ENCODE assay signal across 8 mouse cellular contexts in the genomic region with DNA sequence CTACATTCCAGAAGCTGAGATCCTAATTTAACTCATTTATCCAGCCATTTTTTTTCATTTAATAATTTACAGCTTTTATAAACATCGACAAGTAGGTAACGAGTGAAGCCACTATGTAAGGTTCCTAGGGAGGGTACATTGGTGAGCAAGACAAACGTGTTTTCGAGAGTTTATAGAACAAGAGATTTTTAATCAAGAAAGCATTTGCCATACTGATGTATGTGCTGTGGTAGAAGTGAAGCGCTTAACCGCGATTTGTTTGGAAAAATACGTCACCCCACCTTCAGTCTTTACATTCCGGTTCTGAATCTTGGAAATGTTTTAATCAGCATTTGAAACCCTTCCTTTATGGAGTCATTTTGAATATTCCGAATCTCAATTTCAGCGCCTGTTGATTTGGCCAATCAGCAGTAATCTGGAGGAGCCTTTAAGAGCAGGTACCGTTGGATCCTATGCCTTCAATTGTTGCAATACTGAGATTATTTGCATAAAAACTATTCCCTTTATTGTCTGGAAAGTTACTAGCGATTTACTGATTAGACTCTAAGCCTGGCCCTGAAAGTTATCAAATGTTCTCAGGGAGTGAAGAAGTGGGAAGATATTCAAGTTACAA. TPM values are rescaled to one million over a fixed set of nuclear protein-coding genes. Genes with fewer than 3 reads are reported as not detected.
DNase-seq lines count a peak whose midpoint lies in the region; ATAC-seq and TF ChIP-seq lines count a peak whose summit lies in the region.

No protein-coding gene starts in this region.

- WGBS in lung, embryonic 14.5 days, result 2% methylated on average over 13 of the region's 13 CpGs
- 2% methylated on average over 13 of the region's 13 CpGs for WGBS in heart, postnatal 0 days
- 4% methylated on average over 13 of the region's 13 CpGs for WGBS in midbrain, embryonic 11.5 days

- H3K4me1 ChIP-seq in lung, embryonic 14.5 days (ENCODE audit: insufficient read depth), result no peaks in the 10 kb centered on the region; the same call in none of the 2 replicates
- H3K4me1 ChIP-seq in heart, postnatal 0 days (ENCODE audit: control insufficient read depth, insufficient read depth), result peaks cover 29% of the 10 kb centered on the region
- no peaks in the 10 kb centered on the region for H3K4me1 ChIP-seq in midbrain, embryonic 11.5 days (ENCODE audit: control insufficient read depth, insufficient read depth, low read length)

- TF ChIP-seq CTCF in lung, embryonic 14.5 days (IDR thresholded peaks at IDR 0.05; ENCODE audit: low read depth), result no peak
- no peak for TF ChIP-seq CTCF in heart, postnatal 0 days (IDR thresholded peaks at IDR 0.05; ENCODE audit: low read depth)

- no peaks in the 10 kb centered on the region for H3K9me3 ChIP-seq in lung, embryonic 14.5 days (ENCODE audit: low read depth, low read length)
- no peaks in the 10 kb centered on the region for H3K9me3 ChIP-seq in heart, postnatal 0 days (replicated peaks; ENCODE audit: control insufficient read depth, low read length)
- no peaks in the 10 kb centered on the region for H3K9me3 ChIP-seq in midbrain, embryonic 11.5 days (ENCODE audit: control insufficient read depth, low read length)

- peak overlapping the region; percentile 81 for H3K4me3 ChIP-seq in lung, embryonic 14.5 days (ENCODE audit: low read depth, low read length)
- H3K4me3 ChIP-seq in heart, postnatal 0 days (ENCODE audit: low read depth, low read length), result peak overlapping the region; percentile 90
- H3K4me3 ChIP-seq in midbrain, embryonic 11.5 days (ENCODE audit: low read depth, low read length), result peak overlapping the region; percentile 67

- 0 out of 2 replicates have a peak, but pooled peaks cover 9% of the 10 kb centered on the region for H3K36me3 ChIP-seq in lung, embryonic 14.5 days (ENCODE audit: insufficient read depth)
- H3K36me3 ChIP-seq in heart, postnatal 0 days (replicated peaks; ENCODE audit: control insufficient read depth, insufficient read depth, low read length), result no peaks in the 10 kb centered on the region
- 0 out of 2 replicates have a peak, but pooled peaks cover 3% of the 10 kb centered on the region for H3K36me3 ChIP-seq in midbrain, embryonic 11.5 days (ENCODE audit: control insufficient read depth, insufficient read depth, low read length)

- peak overlapping the region; percentile 79 for H3K4me2 ChIP-seq in lung, embryonic 14.5 days
- H3K4me2 ChIP-seq in heart, postnatal 0 days (ENCODE audit: low read depth, low read length), result peak overlapping the region; percentile 76
- H3K4me2 ChIP-seq in midbrain, embryonic 11.5 days, result peak overlapping the region; percentile 35

- peak overlapping the region; percentile 86; the same call in 1 of the 2 replicates for H3K27ac ChIP-seq in lung, embryonic 14.5 days (ENCODE audit: low read depth)
- peak overlapping the region; percentile 78 for H3K27ac ChIP-seq in heart, postnatal 0 days (ENCODE audit: low read depth)
- peak overlapping the region; percentile 70; the same call in 1 of the 2 replicates for H3K27ac ChIP-seq in midbrain, embryonic 11.5 days (ENCODE audit: low read depth, low read length)

- H3K9ac ChIP-seq in lung, embryonic 14.5 days, result peak overlapping the region; percentile 87
- peak overlapping the region; percentile 73 for H3K9ac ChIP-seq in heart, postnatal 0 days (replicated peaks; ENCODE audit: low read depth, low read length)
- peak overlapping the region; percentile 84 for H3K9ac ChIP-seq in midbrain, embryonic 11.5 days (ENCODE audit: low read length)

- no peak for ATAC-seq in lung, embryonic 14.5 days (ENCODE audit: insufficient read depth)
- ATAC-seq in heart, postnatal 0 days (ENCODE audit: insufficient read depth, low read depth), result no peak
- ATAC-seq in midbrain, embryonic 11.5 days (ENCODE audit: low FRiP score), result no peak

- H3K27me3 ChIP-seq in lung, embryonic 14.5 days (ENCODE audit: insufficient read depth, low read length), result no peaks in the 10 kb centered on the region
- H3K27me3 ChIP-seq in heart, postnatal 0 days (ENCODE audit: control insufficient read depth, insufficient read depth, low read length), result no peaks in the 10 kb centered on the region
- H3K27me3 ChIP-seq in midbrain, embryonic 11.5 days (ENCODE audit: control insufficient read depth, insufficient read depth, low read length), result no peaks in the 10 kb centered on the region

- no peak for DNase-seq in lung, embryonic 14.5 days
- DNase-seq in lung, postnatal 4 days, result no peak
- peak; percentile 40 for DNase-seq in c-Kit-positive CD71-positive TER-119-negative erythroid progenitor cells, embryonic 14.5 days (ENCODE audit: low read depth)
- DNase-seq in heart, postnatal 0 days (ENCODE audit: low spot score), result no peak
- peak; percentile 93 for DNase-seq in midbrain, embryonic 11.5 days (ENCODE audit: low spot score, missing footprints)
- DNase-seq in gastrocnemius, adult 18-20 months (ENCODE audit: low spot score), result no peak
- DNase-seq in ovary, adult 18-20 months (ENCODE audit: low spot score), result no peak
- no peak for DNase-seq in cerebellum, postnatal 25 days

- TF ChIP-seq EP300 in heart, postnatal 0 days (IDR thresholded peaks at IDR 0.05; ENCODE audit: low read depth), result no peak

RNA-seq across cellular contexts. Expression of a gene that starts 0.8 kb away (rescaled TPM):
- polyA plus RNA-seq in lung, embryonic 14.5 days (2014; fragmentation: Nextera tagmentation; extraction: Ambion mirVana), result 32.6 and 37.9 TPM in 2 replicates
- 13.4 and 22.9 TPM in 2 replicates for total RNA-seq in heart, postnatal 0 days (2014; rRNA removed; ENCODE audit: low replicate concordance)
- polyA plus RNA-seq in heart, postnatal 0 days (2015; fragmentation: Nextera tagmentation; extraction: Ambion mirVana), result 3.5 and 4.7 TPM in 2 replicates
- polyA plus RNA-seq in midbrain, embryonic 11.5 days (2014; fragmentation: Nextera tagmentation; extraction: Ambion mirVana), result 40.5 and 41.8 TPM in 2 replicates
- total RNA-seq in gastrocnemius, adult 18-20 months (2021), result 10 to 100 TPM in 1 of 2 experiments, 1 to 10 TPM in 1; 9.0 to 11.0 TPM

RNA-seq across cellular contexts. Expression of a gene that starts 51.0 kb away (rescaled TPM):
- 1.9 and 2.2 TPM in 2 replicates for polyA plus RNA-seq in lung, embryonic 14.5 days (2014; fragmentation: Nextera tagmentation; extraction: Ambion mirVana)
- total RNA-seq in heart, postnatal 0 days (2014; rRNA removed; ENCODE audit: low replicate concordance), result 6.7 and 13.5 TPM in 2 replicates
- polyA plus RNA-seq in heart, postnatal 0 days (2015; fragmentation: Nextera tagmentation; extraction: Ambion mirVana), result 10.5 and 11.9 TPM in 2 replicates
- polyA plus RNA-seq in midbrain, embryonic 11.5 days (2014; fragmentation: Nextera tagmentation; extraction: Ambion mirVana), result 6.7 and 7.1 TPM in 2 replicates
- 10 to 100 TPM; 55.7 to 57.8 TPM for total RNA-seq in gastrocnemius, adult 18-20 months (2021)

Comparison
In these comparisons a context has a peak if more than half of its experiments do, and no peak if none do; other contexts are left out.
1. DNase-seq: peak in c-Kit-positive CD71-positive TER-119-negative erythroid progenitor cells, embryonic 14.5 days (single experiment) and midbrain, embryonic 11.5 days (single experiment); none in lung, embryonic 14.5 days (single experiment), lung, postnatal 4 days (0 of 2), heart, postnatal 0 days (single experiment), gastrocnemius, adult 18-20 months (single experiment), ovary, adult 18-20 months (single experiment) and cerebellum, postnatal 25 days (0 of 2).
2. Peak in every context shown above with its lines, with median percentiles within 50 percentile points of each other: H3K27ac ChIP-seq, H3K4me2 ChIP-seq, H3K4me3 ChIP-seq and H3K9ac ChIP-seq.